Mouse (Mus musculus) thymus, adult 2 months (tissue): ENCODE measurements at regions not wholly inside any gene's neighbourhood (a gene's known extent, or its start where the extent isn't known, plus 50 kb on each side); places are given as distances from the start of the nearest gene placed in this dataset.

Source experiments
- CTCF ChIP-seq: fragments of 200-500 bp; IDR thresholded peaks from 2 replicates; pipeline ENCODE4 v1.5.1; 2012; ENCODE audit warnings: mild to moderate bottlenecking, control low read depth, low read length, moderate library complexity, borderline replicate concordance; ENCODE audit not compliant: control insufficient read depth, poor library complexity, insufficient read depth; ENCODE audit errors: extremely low read depth
- POLR2A ChIP-seq: fragments of 200-500 bp; IDR thresholded peaks from 2 replicates; pipeline ENCODE4 v1.6.1; 2012; ENCODE audit warnings: mild to moderate bottlenecking, low read length, control low read depth, moderate library complexity; ENCODE audit not compliant: control insufficient read depth, poor library complexity, insufficient read depth; ENCODE audit errors: extremely low read depth

DNA sequence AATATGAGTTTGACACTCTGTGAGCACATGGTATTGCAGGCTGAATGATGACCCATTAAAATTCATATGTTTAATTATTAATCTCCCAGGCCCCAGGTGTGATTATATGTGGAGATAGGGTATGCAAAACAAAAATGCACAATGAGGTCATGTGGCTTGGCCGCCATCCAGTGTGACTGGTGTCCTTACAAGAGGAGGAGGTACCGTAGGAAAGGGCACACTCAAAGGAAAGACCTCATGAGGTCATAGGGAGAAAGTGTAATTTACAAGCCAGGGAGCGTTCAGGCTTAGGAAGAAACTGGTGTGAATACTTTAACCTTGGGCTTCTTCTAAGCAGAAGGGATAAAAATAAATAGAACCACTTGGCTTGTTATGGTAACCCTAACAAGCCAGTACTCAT is 140.0 kb upstream of the Tars start:
- no peak for TF ChIP-seq CTCF
- TF ChIP-seq POLR2A: no peak
